Mouse (Mus musculus): ENCODE results near the gene Msh5. TPM values are rescaled to one million over a fixed set of nuclear protein-coding genes. Genes with fewer than 3 reads are reported as not detected.
"Not testable (repeated sequence)": the region's sequence is repeated elsewhere in the genome, so short reads cannot be mapped to it uniquely, and the experiment has no call there.

Msh5 gene
- total RNA-seq, 2 experiments from 2014 or later, result 36.9 to 50.9 TPM

- ATAC-seq (replicated peaks; ENCODE audit: low FRiP score, poor library complexity, severe bottlenecking), result peak; percentile 41
These were observed 3.7 kb upstream of the Msh5 start for GRCm38 (mm10) chr17:35050126-35050750.

- no peak for ATAC-seq (replicated peaks; ENCODE audit: low FRiP score, poor library complexity, severe bottlenecking)
These were observed 3.0 kb upstream of the Msh5 start, which contains the start of gene Clic1 for GRCm38 (mm10) chr17:35049561-35050016. TSS of gene Clic1 (plus strand) at chr17:35049966.

GRCm38 (mm10) chr17:35048932-35049440, 2.4 kb upstream of the Msh5 start:
- no peak for ATAC-seq (replicated peaks; ENCODE audit: low FRiP score, poor library complexity, severe bottlenecking)

GRCm38 (mm10) chr17:35048149-35048931, 1.8 kb upstream of the Msh5 start:
- ATAC-seq (replicated peaks; ENCODE audit: low FRiP score, poor library complexity, severe bottlenecking), result no peak

- ATAC-seq (replicated peaks; ENCODE audit: low FRiP score, poor library complexity, severe bottlenecking), result no peak
These were observed 1.1 kb upstream of the Msh5 start for GRCm38 (mm10) chr17:35047688-35048087.

GRCm38 (mm10) chr17:35045807-35046680, 501 bp downstream of the Msh5 start:
- no peak for ATAC-seq (replicated peaks; ENCODE audit: low FRiP score, poor library complexity, severe bottlenecking)

- no peak for ATAC-seq (replicated peaks; ENCODE audit: low FRiP score, poor library complexity, severe bottlenecking)
These were observed 1.4 kb downstream of the Msh5 start for GRCm38 (mm10) chr17:35044904-35045806.

- ATAC-seq (replicated peaks; ENCODE audit: low FRiP score, poor library complexity, severe bottlenecking), result no peak
These were observed 2.8 kb downstream of the Msh5 start for GRCm38 (mm10) chr17:35043794-35044193.

- no peak for ATAC-seq (replicated peaks; ENCODE audit: low FRiP score, poor library complexity, severe bottlenecking)
These were observed 7.2 kb downstream of the Msh5 start for GRCm38 (mm10) chr17:35039121-35039873.

- no peak for ATAC-seq (replicated peaks; ENCODE audit: low FRiP score, poor library complexity, severe bottlenecking)
These were observed 11.6 kb downstream of the Msh5 start for GRCm38 (mm10) chr17:35034896-35035295.

- not testable (repeated sequence) for ATAC-seq (replicated peaks; ENCODE audit: low FRiP score, poor library complexity, severe bottlenecking)
These were observed 12.8 kb downstream of the Msh5 start for GRCm38 (mm10) chr17:35033703-35034102.

GRCm38 (mm10) chr17:35032323-35032870, 14.1 kb downstream of the Msh5 start:
- no peak for ATAC-seq (replicated peaks; ENCODE audit: low FRiP score, poor library complexity, severe bottlenecking)

- peak; percentile 76 for ATAC-seq (replicated peaks; ENCODE audit: low FRiP score, poor library complexity, severe bottlenecking)
These were observed 14.7 kb downstream of the Msh5 start for GRCm38 (mm10) chr17:35031880-35032279.

- ATAC-seq (replicated peaks; ENCODE audit: low FRiP score, poor library complexity, severe bottlenecking), result no peak
These were observed 15.3 kb downstream of the Msh5 start for GRCm38 (mm10) chr17:35031272-35031671.

GRCm38 (mm10) chr17:35029691-35030532, 16.6 kb downstream of the Msh5 start:
- ATAC-seq (replicated peaks; ENCODE audit: low FRiP score, poor library complexity, severe bottlenecking), result peak; percentile 40; the same call in 1 of the 2 replicates

- ATAC-seq (replicated peaks; ENCODE audit: low FRiP score, poor library complexity, severe bottlenecking), result no peak
These were observed 18.2 kb downstream of the Msh5 start for GRCm38 (mm10) chr17:35028315-35028714.

Measured in erythroid progenitor cell, adult 5-6 weeks (primary cell).